In the genomic region with DNA sequence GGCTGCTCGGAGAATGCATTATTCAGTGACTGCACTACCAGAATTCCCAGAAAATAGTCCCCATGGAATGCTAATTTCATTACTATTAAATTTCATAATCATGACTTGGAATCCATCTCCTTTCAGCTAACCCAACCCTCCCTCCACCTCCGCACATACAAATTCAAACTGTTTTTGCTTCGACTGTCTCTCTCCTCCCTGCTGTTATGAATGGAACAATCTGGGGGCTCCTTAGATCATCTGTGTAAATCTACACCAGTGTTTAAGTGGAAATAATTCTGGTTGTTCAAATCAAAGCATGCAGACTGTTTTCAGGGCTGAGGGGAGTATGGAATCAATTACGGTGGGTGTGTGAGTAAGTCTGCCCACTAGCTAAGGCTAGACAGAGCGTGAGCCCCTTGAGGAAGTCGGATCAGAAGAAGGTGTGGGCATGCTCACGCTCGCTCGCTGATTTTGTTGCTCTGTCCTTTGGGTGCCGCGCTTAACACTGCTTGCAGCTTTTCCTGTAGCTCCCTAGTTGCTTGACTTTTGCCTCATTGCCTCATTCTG, we compare ENCODE assay signal across 13 mouse cellular contexts.
DNase-seq lines count a peak whose midpoint lies in the region; ATAC-seq and TF ChIP-seq lines count a peak whose summit lies in the region.
"Had no signal": no experiment of that assay in that cellular context is flagged by ENCODE, and none has a peak within 500 bp of the region (broad histone marks: within the 10 kb centered on the region; RNA-seq: fewer than 3 reads in every experiment).

No protein-coding gene starts in this region.

- TF ChIP-seq POLR2A in cerebellum, adult 2 months (IDR thresholded peaks at IDR 0.05; ENCODE audit: borderline replicate concordance, insufficient read depth, low read length) = no peak

- no peaks in the 10 kb centered on the region for H3K36me3 ChIP-seq in liver, embryonic 16.5 days (ENCODE audit: control insufficient read depth, insufficient read depth)
- H3K36me3 ChIP-seq in liver, embryonic 12.5 days = no peaks in the 10 kb centered on the region
- H3K36me3 ChIP-seq in forebrain, embryonic 15.5 days = no peaks in the 10 kb centered on the region
- H3K36me3 ChIP-seq in midbrain, embryonic 16.5 days (ENCODE audit: control insufficient read depth, insufficient read depth, low read length) = no peaks in the 10 kb centered on the region
- H3K36me3 ChIP-seq: heart, embryonic 12.5 days; hindbrain, embryonic 15.5 days; kidney, embryonic 15.5 days had no signal

- H3K27ac ChIP-seq in cerebellum, adult 2 months (ENCODE audit: insufficient read depth, low read length) = 0 out of 2 replicates have a peak overlapping the region, but pooled peaks have one; percentile 50
- no peak overlapping the region for H3K27ac ChIP-seq in liver, embryonic 16.5 days (ENCODE audit: low read length)
- H3K27ac ChIP-seq in liver, embryonic 12.5 days = no peak overlapping the region
- H3K27ac ChIP-seq in forebrain, embryonic 15.5 days (replicated peaks) = peak overlapping the region; percentile 51
- peak overlapping the region; percentile 9 for H3K27ac ChIP-seq in midbrain, embryonic 16.5 days (ENCODE audit: low read length)
- H3K27ac ChIP-seq: hindbrain, embryonic 15.5 days; kidney, embryonic 15.5 days had no signal

- no peak overlapping the region for H3K9ac ChIP-seq in liver, embryonic 16.5 days (ENCODE audit: low read depth, low read length)
- H3K9ac ChIP-seq in liver, embryonic 12.5 days = no peak overlapping the region
- H3K9ac ChIP-seq in forebrain, embryonic 15.5 days (replicated peaks) = no peak overlapping the region
- no peak overlapping the region for H3K9ac ChIP-seq in midbrain, embryonic 16.5 days (ENCODE audit: low read depth, low read length)
- H3K9ac ChIP-seq: heart, embryonic 12.5 days; hindbrain, embryonic 15.5 days; kidney, embryonic 15.5 days had no signal

- H3K4me3 ChIP-seq in cerebellum, adult 2 months (replicated peaks; ENCODE audit: insufficient read depth, low read depth, low read length) = no peak overlapping the region
- no peak overlapping the region for H3K4me3 ChIP-seq in liver, embryonic 16.5 days (ENCODE audit: low read depth, low read length)
- H3K4me3 ChIP-seq in liver, embryonic 12.5 days = no peak overlapping the region
- no peak overlapping the region for H3K4me3 ChIP-seq in forebrain, embryonic 15.5 days
- no peak overlapping the region for H3K4me3 ChIP-seq in midbrain, embryonic 16.5 days (ENCODE audit: low read depth, low read length)
- H3K4me3 ChIP-seq: heart, embryonic 12.5 days; hindbrain, embryonic 15.5 days; kidney, embryonic 15.5 days had no signal

- TF ChIP-seq CTCF in cerebellum, adult 2 months (IDR thresholded peaks at IDR 0.05; ENCODE audit: borderline replicate concordance, insufficient read depth, low read depth, low read length) = no peak

- peak; percentile 42; the same call in 1 of the 2 replicates for ATAC-seq in liver, embryonic 16.5 days (ENCODE audit: low read depth)
- no peak for ATAC-seq in liver, embryonic 12.5 days
- ATAC-seq in forebrain, embryonic 15.5 days (replicated peaks) = no peak
- ATAC-seq in midbrain, embryonic 16.5 days = no peak

- H3K4me2 ChIP-seq in liver, embryonic 16.5 days (ENCODE audit: low read depth, low read length) = no peak overlapping the region
- no peak overlapping the region for H3K4me2 ChIP-seq in liver, embryonic 12.5 days
- no peak overlapping the region for H3K4me2 ChIP-seq in forebrain, embryonic 15.5 days (replicated peaks)
- no peak overlapping the region for H3K4me2 ChIP-seq in midbrain, embryonic 16.5 days (ENCODE audit: low read length)
- H3K4me2 ChIP-seq: heart, embryonic 12.5 days; hindbrain, embryonic 15.5 days; kidney, embryonic 15.5 days had no signal

- no peaks in the 10 kb centered on the region for H3K9me3 ChIP-seq in liver, embryonic 16.5 days (replicated peaks; ENCODE audit: control insufficient read depth, low read length)
- H3K9me3 ChIP-seq in liver, embryonic 12.5 days (replicated peaks) = no peaks in the 10 kb centered on the region
- H3K9me3 ChIP-seq in forebrain, embryonic 15.5 days = no peaks in the 10 kb centered on the region
- no peaks in the 10 kb centered on the region for H3K9me3 ChIP-seq in midbrain, embryonic 16.5 days (replicated peaks; ENCODE audit: control insufficient read depth, low read length, poor library complexity, severe bottlenecking)
- H3K9me3 ChIP-seq: heart, embryonic 12.5 days; hindbrain, embryonic 15.5 days; kidney, embryonic 15.5 days had no signal

- H3K4me1 ChIP-seq in cerebellum, adult 2 months (ENCODE audit: control insufficient read depth, insufficient read depth, low read length) = peaks cover 64% of the 10 kb centered on the region
- peaks cover 7% of the 10 kb centered on the region for H3K4me1 ChIP-seq in liver, embryonic 16.5 days (ENCODE audit: control insufficient read depth, low read depth, low read length)
- H3K4me1 ChIP-seq in liver, embryonic 12.5 days = peaks cover 26% of the 10 kb centered on the region
- peaks cover 76% of the 10 kb centered on the region for H3K4me1 ChIP-seq in forebrain, embryonic 15.5 days
- peaks cover 43% of the 10 kb centered on the region for H3K4me1 ChIP-seq in midbrain, embryonic 16.5 days (ENCODE audit: control insufficient read depth, insufficient read depth, low read length)

- no peaks in the 10 kb centered on the region for H3K27me3 ChIP-seq in cerebellum, adult 2 months (ENCODE audit: control insufficient read depth, insufficient read depth, low read length)
- H3K27me3 ChIP-seq in liver, embryonic 16.5 days (ENCODE audit: control insufficient read depth, insufficient read depth, low read depth, low read length) = no peaks in the 10 kb centered on the region
- no peaks in the 10 kb centered on the region for H3K27me3 ChIP-seq in liver, embryonic 12.5 days (replicated peaks)
- H3K27me3 ChIP-seq in forebrain, embryonic 15.5 days = no peaks in the 10 kb centered on the region
- H3K27me3 ChIP-seq in midbrain, embryonic 16.5 days (ENCODE audit: control insufficient read depth, insufficient read depth, low read depth, low read length) = no peaks in the 10 kb centered on the region
- H3K27me3 ChIP-seq: heart, embryonic 12.5 days; hindbrain, embryonic 15.5 days; kidney, embryonic 15.5 days had no signal

- DNase-seq in cerebellum, adult 2 months = no peak
- no peak for DNase-seq in cerebellum, postnatal 4 days (ENCODE audit: low spot score in 2 of 2)
- no peak for DNase-seq in cerebellum, adult 11 months
- DNase-seq in kidney, adult 18-20 months = no peak
- DNase-seq: adrenal gland, postnatal 14 days; lung, postnatal 14 days had no signal

- 80% methylated on average over 11 of the region's 11 CpGs for WGBS in cerebellum, adult 2 months
- 67% methylated on average over 11 of the region's 11 CpGs for WGBS in liver, embryonic 16.5 days (ENCODE audit: insufficient replicate concordance)
- 79% methylated on average over 11 of the region's 11 CpGs for WGBS in liver, embryonic 12.5 days (ENCODE audit: insufficient replicate concordance)
- 64% methylated on average over 11 of the region's 11 CpGs for WGBS in forebrain, embryonic 15.5 days
- 57% methylated on average over 11 of the region's 11 CpGs for WGBS in midbrain, embryonic 16.5 days

Comparison
In these comparisons a context has a peak if more than half of its experiments do, and no peak if none do; other contexts are left out.
1. H3K27ac ChIP-seq: peak in cerebellum, adult 2 months (single experiment), forebrain, embryonic 15.5 days (single experiment) and midbrain, embryonic 16.5 days (single experiment); none in liver, embryonic 16.5 days (single experiment) and liver, embryonic 12.5 days (single experiment).